Comparison of ENCODE assay signal across 18 mouse cellular contexts in the genomic region with DNA sequence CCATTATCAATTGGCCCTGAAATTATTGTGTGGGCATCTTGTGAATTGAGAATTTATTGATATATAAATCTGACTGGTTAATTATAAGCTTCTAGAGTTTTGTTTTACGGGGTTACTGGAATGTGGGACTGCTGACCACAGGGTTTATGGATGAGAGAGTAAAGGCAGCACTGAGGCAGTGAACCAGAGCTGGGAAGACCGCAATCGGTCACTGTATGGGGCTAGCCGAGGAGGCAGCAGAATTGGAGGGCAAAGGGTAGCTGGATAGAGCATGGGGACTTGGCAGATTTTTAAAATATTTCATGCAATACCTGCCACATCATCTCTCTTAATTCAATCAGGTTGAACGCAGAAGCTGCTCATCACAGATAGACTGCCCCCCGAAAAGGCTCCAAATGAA. TPM values are rescaled to one million over a fixed set of nuclear protein-coding genes. Genes with fewer than 3 reads are reported as not detected.
DNase-seq lines count a peak whose midpoint lies in the region; ATAC-seq lines count a peak whose summit lies in the region.
"Had no signal": no experiment of that assay in that cellular context is flagged by ENCODE, and none has a peak within 500 bp of the region (broad histone marks: within the 10 kb centered on the region; RNA-seq: fewer than 3 reads in every experiment).

No protein-coding gene starts in this region.

- no peak overlapping the region for H3K27ac ChIP-seq in kidney, embryonic 14.5 days (ENCODE audit: low read depth, low read length)
- H3K27ac ChIP-seq in embryonic facial prominence, embryonic 13.5 days, result 0 out of 2 replicates have a peak overlapping the region, but pooled peaks have one; percentile 33
- 0 out of 2 replicates have a peak overlapping the region, but pooled peaks have one; percentile 20 for H3K27ac ChIP-seq in kidney, embryonic 16.5 days (ENCODE audit: low read length)
- peak overlapping the region; percentile 87; the same call in 1 of the 2 replicates for H3K27ac ChIP-seq in limb, embryonic 13.5 days
- no peak overlapping the region for H3K27ac ChIP-seq in hindbrain, embryonic 14.5 days
- H3K27ac ChIP-seq: forebrain, embryonic 15.5 days; heart, embryonic 13.5 days had no signal

- no peak for ATAC-seq in kidney, embryonic 14.5 days (ENCODE audit: low FRiP score, low TSS enrichment)
- no peak for ATAC-seq in embryonic facial prominence, embryonic 13.5 days (ENCODE audit: insufficient number of reproducible peaks, insufficient read depth, low FRiP score, low TSS enrichment, low read depth)
- ATAC-seq in kidney, embryonic 16.5 days (ENCODE audit: low FRiP score, low TSS enrichment), result peak; percentile 73
- ATAC-seq in limb, embryonic 13.5 days (ENCODE audit: low FRiP score, low read depth), result no peak
- no peak for ATAC-seq in hindbrain, embryonic 14.5 days (ENCODE audit: low FRiP score)
- ATAC-seq: forebrain, embryonic 15.5 days had no signal

- no peaks in the 10 kb centered on the region for H3K9me3 ChIP-seq in kidney, embryonic 14.5 days (ENCODE audit: control insufficient read depth, low read length)
- H3K9me3 ChIP-seq in embryonic facial prominence, embryonic 13.5 days, result no peaks in the 10 kb centered on the region
- H3K9me3 ChIP-seq in kidney, embryonic 16.5 days (ENCODE audit: low read length), result no peaks in the 10 kb centered on the region
- no peaks in the 10 kb centered on the region for H3K9me3 ChIP-seq in limb, embryonic 13.5 days
- H3K9me3 ChIP-seq in hindbrain, embryonic 14.5 days (ENCODE audit: control insufficient read depth, low read length), result no peaks in the 10 kb centered on the region
- H3K9me3 ChIP-seq: forebrain, embryonic 15.5 days had no signal

- H3K4me2 ChIP-seq in kidney, embryonic 14.5 days (replicated peaks; ENCODE audit: low read depth, low read length), result no peak overlapping the region
- H3K4me2 ChIP-seq in embryonic facial prominence, embryonic 13.5 days, result no peak overlapping the region
- H3K4me2 ChIP-seq in kidney, embryonic 16.5 days (replicated peaks; ENCODE audit: low read depth, low read length), result no peak overlapping the region
- no peak overlapping the region for H3K4me2 ChIP-seq in limb, embryonic 13.5 days (replicated peaks)
- no peak overlapping the region for H3K4me2 ChIP-seq in hindbrain, embryonic 14.5 days (replicated peaks)
- H3K4me2 ChIP-seq: forebrain, embryonic 15.5 days; heart, embryonic 13.5 days had no signal

- H3K27me3 ChIP-seq in kidney, embryonic 14.5 days (ENCODE audit: control insufficient read depth, insufficient read depth, low read length), result no peaks in the 10 kb centered on the region
- H3K27me3 ChIP-seq in embryonic facial prominence, embryonic 13.5 days, result no peaks in the 10 kb centered on the region
- no peaks in the 10 kb centered on the region for H3K27me3 ChIP-seq in kidney, embryonic 16.5 days (ENCODE audit: insufficient read depth, low read length)
- H3K27me3 ChIP-seq in limb, embryonic 13.5 days, result no peaks in the 10 kb centered on the region
- no peaks in the 10 kb centered on the region for H3K27me3 ChIP-seq in hindbrain, embryonic 14.5 days (ENCODE audit: control insufficient read depth, insufficient read depth, low read length)
- H3K27me3 ChIP-seq: forebrain, embryonic 15.5 days had no signal

- H3K36me3 ChIP-seq in kidney, embryonic 14.5 days (ENCODE audit: control insufficient read depth, insufficient read depth, low read length), result no peaks in the 10 kb centered on the region
- no peaks in the 10 kb centered on the region for H3K36me3 ChIP-seq in embryonic facial prominence, embryonic 13.5 days
- H3K36me3 ChIP-seq in kidney, embryonic 16.5 days (ENCODE audit: insufficient read depth, low read length), result no peaks in the 10 kb centered on the region
- H3K36me3 ChIP-seq in limb, embryonic 13.5 days, result no peaks in the 10 kb centered on the region
- H3K36me3 ChIP-seq in hindbrain, embryonic 14.5 days (replicated peaks; ENCODE audit: control insufficient read depth, insufficient read depth), result no peaks in the 10 kb centered on the region
- H3K36me3 ChIP-seq: forebrain, embryonic 15.5 days; G1E; heart, embryonic 13.5 days had no signal

- peaks cover 26% of the 10 kb centered on the region for H3K4me1 ChIP-seq in kidney, embryonic 14.5 days (ENCODE audit: control insufficient read depth, insufficient read depth, low read length)
- H3K4me1 ChIP-seq in embryonic facial prominence, embryonic 13.5 days, result peaks cover 24% of the 10 kb centered on the region
- peaks cover 34% of the 10 kb centered on the region for H3K4me1 ChIP-seq in kidney, embryonic 16.5 days (ENCODE audit: insufficient read depth, low read length)
- peaks cover 46% of the 10 kb centered on the region for H3K4me1 ChIP-seq in limb, embryonic 13.5 days
- H3K4me1 ChIP-seq in hindbrain, embryonic 14.5 days (replicated peaks; ENCODE audit: control insufficient read depth, insufficient read depth, low read length), result no peaks in the 10 kb centered on the region

- H3K4me3 ChIP-seq in kidney, embryonic 14.5 days (ENCODE audit: low read length), result no peak overlapping the region
- no peak overlapping the region for H3K4me3 ChIP-seq in embryonic facial prominence, embryonic 13.5 days
- no peak overlapping the region for H3K4me3 ChIP-seq in kidney, embryonic 16.5 days (ENCODE audit: low read length)
- H3K4me3 ChIP-seq in limb, embryonic 13.5 days, result no peak overlapping the region
- no peak overlapping the region for H3K4me3 ChIP-seq in hindbrain, embryonic 14.5 days (replicated peaks; ENCODE audit: low read length)
- H3K4me3 ChIP-seq: forebrain, embryonic 15.5 days; heart, embryonic 13.5 days had no signal

- peak; percentile 35 to 46 for DNase-seq in kidney, adult 8-10 months
- no peak for DNase-seq in adipocyte (ENCODE audit: low spot score)
- no peak for DNase-seq in testis, postnatal 14 days (ENCODE audit: low spot score)
- DNase-seq in hindbrain, embryonic 14.5 days (ENCODE audit: low spot score), result no peak
- DNase-seq: adrenal gland, postnatal 10 days; cerebellum, adult 11-12 months; cerebellum, adult 9-10 months; cerebellum, postnatal 36 days; gastrocnemius, postnatal 36 days; heart, adult 11 months; heart, postnatal 36 days had no signal

- 58% methylated on average over 6 of the region's 6 CpGs for WGBS in kidney, embryonic 14.5 days
- WGBS in embryonic facial prominence, embryonic 13.5 days, result 95% methylated on average over 6 of the region's 6 CpGs
- 63% methylated on average over 6 of the region's 6 CpGs for WGBS in kidney, embryonic 16.5 days
- WGBS in limb, embryonic 13.5 days, result 74% methylated on average over 6 of the region's 6 CpGs
- 91% methylated on average over 6 of the region's 6 CpGs for WGBS in hindbrain, embryonic 14.5 days

- H3K9ac ChIP-seq in kidney, embryonic 14.5 days (ENCODE audit: low read depth, low read length), result no peak overlapping the region
- H3K9ac ChIP-seq in embryonic facial prominence, embryonic 13.5 days, result no peak overlapping the region
- H3K9ac ChIP-seq in kidney, embryonic 16.5 days (replicated peaks; ENCODE audit: low read length), result no peak overlapping the region
- no peak overlapping the region for H3K9ac ChIP-seq in limb, embryonic 13.5 days
- H3K9ac ChIP-seq in hindbrain, embryonic 14.5 days, result no peak overlapping the region
- H3K9ac ChIP-seq: forebrain, embryonic 15.5 days; heart, embryonic 13.5 days had no signal

RNA-seq across cellular contexts. Expression of gene Tgfbr2, which starts 45.5 kb away (rescaled TPM):
- polyA plus RNA-seq in kidney, embryonic 14.5 days (2014; fragmentation: Nextera tagmentation; extraction: Ambion mirVana), result 10.8 and 27.2 TPM in 2 replicates
- 27.0 and 33.3 TPM in 2 replicates for polyA plus RNA-seq in embryonic facial prominence, embryonic 13.5 days (2015; fragmentation: Nextera tagmentation; extraction: Ambion mirVana)
- polyA plus RNA-seq in kidney, embryonic 16.5 days (2015; fragmentation: Nextera tagmentation; extraction: Ambion mirVana), result 33.8 and 35.9 TPM in 2 replicates
- polyA plus RNA-seq in limb, embryonic 13.5 days (2015; fragmentation: Nextera tagmentation; extraction: Ambion mirVana), result 39.5 and 43.1 TPM in 2 replicates
- polyA plus RNA-seq in hindbrain, embryonic 14.5 days (2014; fragmentation: Nextera tagmentation; extraction: Ambion mirVana), result 10.9 and 11.4 TPM in 2 replicates
- polyA plus RNA-seq: G1E had no signal

Comparison
In these comparisons a context has a peak if more than half of its experiments do, and no peak if none do; other contexts are left out.
1. H3K27ac ChIP-seq: peak in embryonic facial prominence, embryonic 13.5 days (single experiment), kidney, embryonic 16.5 days (single experiment) and limb, embryonic 13.5 days (single experiment); none in kidney, embryonic 14.5 days (single experiment) and hindbrain, embryonic 14.5 days (single experiment).
2. DNase-seq: peak in kidney, adult 8-10 months (2 of 2); none in adipocyte (single experiment), testis, postnatal 14 days (single experiment) and hindbrain, embryonic 14.5 days (single experiment).